Mouse (Mus musculus) liver, embryonic 12.5 days (tissue): ENCODE measurements around the gene Slc35c2. TPM values are rescaled to one million over a fixed set of nuclear protein-coding genes. Genes with fewer than 3 reads are reported as not detected.

ENCODE experiments used
- ATAC-seq: fragments of 200-750 bp; cut with Nextera tagmentation; 2 replicates; pipeline ENCODE4 v1.8.0; 2017; ENCODE audit warnings: moderate number of reproducible peaks, mild to moderate bottlenecking, moderate library complexity
- H3K27ac ChIP-seq: fragments of 300-500 bp; sonication (generic); 2 replicates; pipeline ENCODE4 v1.5.1; 2016; ENCODE audit warnings: mild to moderate bottlenecking
- H3K27me3 ChIP-seq: fragments of 300-500 bp; sonication (generic); replicated peaks from 2 replicates; pipeline ENCODE4 v1.6.1; 2016; ENCODE audit warnings: mild to moderate bottlenecking, moderate library complexity
- H3K36me3 ChIP-seq: fragments of 300-500 bp; sonication (generic); 2 replicates; pipeline ENCODE4 v1.6.1; 2016; ENCODE audit warnings: mild to moderate bottlenecking, moderate library complexity
- H3K4me1 ChIP-seq: fragments of 300-500 bp; sonication (generic); 2 replicates; pipeline ENCODE4 v1.6.1; 2016
- H3K4me2 ChIP-seq: fragments of 300-500 bp; sonication (generic); 2 replicates; pipeline ENCODE4 v1.6.1; 2016; ENCODE audit warnings: mild to moderate bottlenecking, moderate library complexity
- H3K4me3 ChIP-seq: fragments of 300-500 bp; sonication (generic); 2 replicates; pipeline ENCODE4 v1.5.1; 2016; ENCODE audit warnings: mild to moderate bottlenecking, moderate library complexity
- H3K9ac ChIP-seq: fragments of 300-500 bp; sonication (generic); 2 replicates; pipeline ENCODE4 v1.6.1; 2016; ENCODE audit warnings: mild to moderate bottlenecking, moderate library complexity
- H3K9me3 ChIP-seq: fragments of 300-500 bp; sonication (generic); replicated peaks from 2 replicates; pipeline ENCODE4 v1.6.1; 2016; ENCODE audit warnings: mild to moderate bottlenecking, moderate library complexity
- WGBS: fragments of 180-500 bp; shearing (Covaris S2); methylation state at CpG from one replicate; pipeline ENCODE4 v1.1.7; 2016; ENCODE audit not compliant: insufficient replicate concordance; 5-methylcytosine and 5-hydroxymethylcytosine counted together
- polyA plus RNA-seq: library from polyadenylated mRNA; unstranded; fragments of >200 nt; fragmentation: Nextera tagmentation; extraction: Ambion mirVana; gene quantifications from 2 replicates; pipeline ENCODE4 v1.2.1, GENCODE M21; 2016

Slc35c2 gene
- polyA plus RNA-seq, 1 experiment from 2014 or later: 46.2 TPM

GRCm38 (mm10) chr2:165286361-165287201 is 1.1 kb downstream of the Slc35c2 start:
- Histone ChIP-seq H3K9ac (peak overlapping the region; percentile 73), H3K27me3 (no peaks in the 10 kb centered on the region), H3K9me3 (no peaks in the 10 kb centered on the region), H3K36me3 (peaks cover 31% of the 10 kb centered on the region), H3K4me3 (peak overlapping the region; percentile 76), H3K27ac (peak overlapping the region; percentile 52), H3K4me2 (peak overlapping the region; percentile 91), H3K4me1 (peaks cover 43% of the 10 kb centered on the region)
- WGBS: 28% methylated on average over 18 of the region's 18 CpGs
- no peak for ATAC-seq

GRCm38 (mm10) chr2:165285621-165286020 is 2.0 kb downstream of the Slc35c2 start:
- no peak for ATAC-seq
- Histone ChIP-seq H3K36me3 (peaks cover 37% of the 10 kb centered on the region), H3K4me3 (0 out of 2 replicates have a peak overlapping the region, but pooled peaks have one; percentile 76), H3K27me3 (no peaks in the 10 kb centered on the region), H3K4me1 (peaks cover 43% of the 10 kb centered on the region), H3K9me3 (no peaks in the 10 kb centered on the region), H3K27ac (peak overlapping the region; percentile 52; the same call in 1 of the 2 replicates), H3K4me2 (peak overlapping the region; percentile 91), H3K9ac (no peak overlapping the region)
- WGBS: 51% methylated on average over 8 of the region's 8 CpGs

- Histone ChIP-seq H3K9me3 (no peaks in the 10 kb centered on the region), H3K4me1 (peaks cover 43% of the 10 kb centered on the region), H3K9ac (no peak overlapping the region), H3K4me2 (0 out of 2 replicates have a peak overlapping the region, but pooled peaks have one; percentile 2), H3K36me3 (peaks cover 38% of the 10 kb centered on the region), H3K4me3 (no peak overlapping the region), H3K27me3 (no peaks in the 10 kb centered on the region), H3K27ac (no peak overlapping the region)
- 65% methylated on average over 3 of the region's 3 CpGs for WGBS
- ATAC-seq: no peak
These were observed 2.6 kb downstream of the Slc35c2 start for GRCm38 (mm10) chr2:165285034-165285433.

- H3K27me3 ChIP-seq: no peaks in the 10 kb centered on the region
- H3K36me3 ChIP-seq: peaks cover 38% of the 10 kb centered on the region
- WGBS: 73% methylated on average over 7 of the region's 7 CpGs
- H3K4me3 ChIP-seq: no peak overlapping the region
- peaks cover 43% of the 10 kb centered on the region for H3K4me1 ChIP-seq
- H3K4me2 ChIP-seq: no peak overlapping the region
- H3K9me3 ChIP-seq: no peaks in the 10 kb centered on the region
- H3K9ac ChIP-seq: no peak overlapping the region
- ATAC-seq: no peak
- no peak overlapping the region for H3K27ac ChIP-seq
These were observed 3.3 kb downstream of the Slc35c2 start for GRCm38 (mm10) chr2:165284377-165284776.

DNA sequence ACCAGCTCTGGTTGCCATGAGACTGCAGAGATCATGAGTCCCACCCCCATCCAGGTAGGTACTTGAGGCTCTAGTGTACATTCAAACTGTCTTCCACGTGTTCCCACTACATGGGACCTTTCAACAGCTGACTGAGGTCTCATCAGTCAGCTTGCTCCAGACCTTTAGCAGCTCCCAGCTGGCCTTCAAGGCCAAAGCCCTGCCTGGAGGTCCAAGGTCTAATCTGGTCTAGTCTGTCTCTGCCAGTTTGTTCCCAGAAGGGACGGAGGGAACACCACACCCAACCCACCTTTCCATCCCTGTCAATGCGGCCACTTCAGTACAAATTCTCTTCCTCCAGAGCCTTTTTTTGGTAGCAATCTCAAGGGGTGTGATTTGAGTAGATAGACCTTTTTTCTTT is 4.0 kb downstream of the Slc35c2 start:
- H3K27me3 ChIP-seq: no peaks in the 10 kb centered on the region
- no peak overlapping the region for H3K4me3 ChIP-seq
- 66% methylated on average over 3 of the region's 3 CpGs for WGBS
- no peak overlapping the region for H3K27ac ChIP-seq
- H3K4me2 ChIP-seq: no peak overlapping the region
- no peak for ATAC-seq
- H3K4me1 ChIP-seq: peaks cover 40% of the 10 kb centered on the region
- H3K9ac ChIP-seq: no peak overlapping the region
- H3K9me3 ChIP-seq: no peaks in the 10 kb centered on the region
- H3K36me3 ChIP-seq: peaks cover 41% of the 10 kb centered on the region

- H3K27ac ChIP-seq: no peak overlapping the region
- peaks cover 57% of the 10 kb centered on the region for H3K36me3 ChIP-seq
- peaks cover 27% of the 10 kb centered on the region for H3K4me1 ChIP-seq
- WGBS: 73% methylated on average over 4 of the region's 6 CpGs
- no peak overlapping the region for H3K4me2 ChIP-seq
- H3K9ac ChIP-seq: no peak overlapping the region
- no peak for ATAC-seq
- H3K27me3 ChIP-seq: no peaks in the 10 kb centered on the region
- H3K9me3 ChIP-seq: no peaks in the 10 kb centered on the region
- no peak overlapping the region for H3K4me3 ChIP-seq
These were observed 5.8 kb downstream of the Slc35c2 start for GRCm38 (mm10) chr2:165281779-165282311.

- 67% methylated on average over 10 of the region's 10 CpGs for WGBS
- no peaks in the 10 kb centered on the region for H3K9me3 ChIP-seq
- peaks cover 3% of the 10 kb centered on the region; the same call in 1 of the 2 replicates for H3K4me1 ChIP-seq
- no peaks in the 10 kb centered on the region for H3K27me3 ChIP-seq
- H3K4me3 ChIP-seq: no peak overlapping the region
- no peak for ATAC-seq
- H3K9ac ChIP-seq: no peak overlapping the region
- peaks cover 61% of the 10 kb centered on the region for H3K36me3 ChIP-seq
- H3K27ac ChIP-seq: no peak overlapping the region
- H3K4me2 ChIP-seq: no peak overlapping the region
These were observed 8.3 kb downstream of the Slc35c2 start for GRCm38 (mm10) chr2:165279351-165279750.

GRCm38 (mm10) chr2:165277188-165277740 is 10.4 kb downstream of the Slc35c2 start:
- Histone ChIP-seq H3K36me3 (peaks cover 50% of the 10 kb centered on the region), H3K9ac (no peak overlapping the region), H3K27me3 (no peaks in the 10 kb centered on the region; the same call in 1 of the 2 replicates), H3K4me2 (no peak overlapping the region), H3K4me3 (no peak overlapping the region), H3K9me3 (no peaks in the 10 kb centered on the region), H3K4me1 (no peaks in the 10 kb centered on the region), H3K27ac (no peak overlapping the region)
- no peak for ATAC-seq
- WGBS: 77% methylated on average over 5 of the region's 5 CpGs

GRCm38 (mm10) chr2:165275824-165276223 is 11.8 kb downstream of the Slc35c2 start:
- no peaks in the 10 kb centered on the region for H3K4me1 ChIP-seq
- no peaks in the 10 kb centered on the region for H3K9me3 ChIP-seq
- ATAC-seq: no peak
- H3K4me2 ChIP-seq: no peak overlapping the region
- WGBS: 38% methylated on average over 8 of the region's 8 CpGs
- no peak overlapping the region for H3K27ac ChIP-seq
- peaks cover 6% of the 10 kb centered on the region; the same call in 1 of the 2 replicates for H3K27me3 ChIP-seq
- H3K9ac ChIP-seq: no peak overlapping the region
- no peak overlapping the region for H3K4me3 ChIP-seq
- H3K36me3 ChIP-seq: peaks cover 36% of the 10 kb centered on the region

DNA sequence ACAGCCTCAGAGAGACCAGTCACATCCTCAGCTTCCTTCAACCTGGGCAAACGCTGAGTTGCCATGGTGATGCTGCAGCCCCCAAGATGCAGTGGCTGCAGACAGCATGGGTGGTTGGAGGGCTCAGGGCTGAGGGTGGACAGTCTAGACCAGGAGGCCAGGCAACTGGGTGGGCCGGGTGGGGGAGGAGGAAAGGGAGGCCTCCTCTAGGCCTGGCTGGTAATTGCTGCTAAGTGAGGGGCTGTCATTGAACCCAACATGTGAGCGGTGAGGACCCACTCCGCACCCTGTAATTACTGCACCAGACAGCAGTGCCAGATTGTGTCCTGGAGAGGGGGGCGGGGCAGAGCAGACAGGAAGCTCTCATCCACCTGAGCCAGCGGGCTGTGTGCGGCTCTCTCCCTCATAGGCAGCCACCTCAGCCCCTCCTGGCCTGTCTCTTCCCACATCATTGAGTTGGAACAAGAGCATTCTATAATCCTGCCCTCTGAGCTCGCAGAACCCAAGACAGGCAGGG is 12.5 kb downstream of the Slc35c2 start:
- WGBS: 65% methylated on average over 8 of the region's 8 CpGs

GRCm38 (mm10) chr2:165273589-165273988 is 14.1 kb downstream of the Slc35c2 start:
- no peaks in the 10 kb centered on the region for H3K4me1 ChIP-seq
- no peak overlapping the region for H3K4me3 ChIP-seq
- H3K27ac ChIP-seq: no peak overlapping the region
- ATAC-seq: no peak
- no peak overlapping the region for H3K9ac ChIP-seq
- no peak overlapping the region for H3K4me2 ChIP-seq
- H3K36me3 ChIP-seq: peaks cover 20% of the 10 kb centered on the region
- H3K27me3 ChIP-seq: peaks cover 13% of the 10 kb centered on the region
- WGBS: 26% methylated on average over 4 of the region's 4 CpGs
- no peaks in the 10 kb centered on the region for H3K9me3 ChIP-seq

More for the DNA sequence above, 12.5 kb downstream of the Slc35c2 start:
- H3K9ac ChIP-seq: no peak overlapping the region
- H3K4me3 ChIP-seq: no peak overlapping the region
- H3K27me3 ChIP-seq: peaks cover 6% of the 10 kb centered on the region; the same call in 1 of the 2 replicates
- no peak; the same call in 1 of the 2 replicates for ATAC-seq
- no peak overlapping the region for H3K4me2 ChIP-seq
- no peak overlapping the region for H3K27ac ChIP-seq
- no peaks in the 10 kb centered on the region for H3K4me1 ChIP-seq
- peaks cover 29% of the 10 kb centered on the region for H3K36me3 ChIP-seq
- no peaks in the 10 kb centered on the region for H3K9me3 ChIP-seq

- H3K4me2 ChIP-seq: no peak overlapping the region
- H3K4me3 ChIP-seq: no peak overlapping the region
- no peak overlapping the region for H3K27ac ChIP-seq
- H3K36me3 ChIP-seq: peaks cover under 1% of the 10 kb centered on the region; the same call in 1 of the 2 replicates
- ATAC-seq: no peak
- H3K9ac ChIP-seq: no peak overlapping the region
- H3K4me1 ChIP-seq: no peaks in the 10 kb centered on the region
- peaks cover 29% of the 10 kb centered on the region for H3K27me3 ChIP-seq
- no peaks in the 10 kb centered on the region for H3K9me3 ChIP-seq
- whole genome bisulfite sequencing: 23% methylated on average over 8 of the region's 8 CpGs
These were observed 16.3 kb downstream of the Slc35c2 start for GRCm38 (mm10) chr2:165271326-165271725.
